Mouse (Mus musculus) left cerebral cortex, postnatal 25 days (tissue): ENCODE measurements around the gene Ppp4r3a. TPM values are rescaled to one million over a fixed set of nuclear protein-coding genes. Genes with fewer than 3 reads are reported as not detected.

ENCODE experiments used
- DNase-seq, 2 experiments: peaks; one replicate each; pipeline ENCODE4 v3.0.0; 2022; ENCODE audit warnings: low spot score in 2 of 2, mixed read lengths in 1 of 2
- intact Hi-C: fragments of 180-260 bp; cut with DNase I; formaldehyde crosslinking; loops from one replicate; pipeline ENCODE4 v1.15.1; 2025
- total RNA-seq, 2 experiments: library from RNA; stranded (reverse); gene quantifications; 2 replicates each; pipeline ENCODE4 v1.2.3; 2021

The Ppp4r3a gene
- total RNA-seq, 2 experiments from 2014 or later = 39.1 to 43.4 TPM

GRCm38 (mm10) chr12:101039956-101040355 lies 43.5 kb downstream of the Ppp4r3a start:
- no peak for DNase-seq
- intact Hi-C loops = no loop called here

GRCm38 (mm10) chr12:101028954-101029731 lies 54.4 kb downstream of the Ppp4r3a start, which contains the start of gene Ccdc88c:
Gene Ccdc88c, minus strand, starts transcription at chr12:101029056.
- peak; percentile 82 to 84 for DNase-seq
- intact Hi-C loops = loop anchor here (1.0 to 10.0 kb wide), 5 partner anchors 40 to 174 kb away; no protein-coding TSS in a partner anchor

- intact Hi-C loops = loop anchor here (2.0 to 10.0 kb wide), 2 partner anchors 40 to 174 kb away; no protein-coding TSS in a partner anchor
- DNase-seq = peak in 1 of 2 experiments; percentile 26
Measured at GRCm38 (mm10) chr12:101028247-101028953, 55.1 kb downstream of the Ppp4r3a start.

GRCm38 (mm10) chr12:101027451-101028246 lies 55.9 kb downstream of the Ppp4r3a start:
- intact Hi-C loops = loop anchor here (2.0 to 10.0 kb wide), 2 partner anchors 39 to 173 kb away; no protein-coding TSS in a partner anchor
- DNase-seq = peak; percentile 30 to 76

- intact Hi-C loops = loop anchor here (10.0 kb wide), 1 partner anchor 172 kb away; no protein-coding TSS in a partner anchor
- DNase-seq = peak in 1 of 2 experiments; percentile 68
Measured at GRCm38 (mm10) chr12:101026946-101027345, 56.6 kb downstream of the Ppp4r3a start.

- intact Hi-C loops = loop anchor here (10.0 kb wide), 1 partner anchor 172 kb away; no protein-coding TSS in a partner anchor
- DNase-seq = no peak
Measured at GRCm38 (mm10) chr12:101026518-101026917, 57.0 kb downstream of the Ppp4r3a start.

- intact Hi-C loops = loop anchor here (10.0 kb wide), 1 partner anchor 171 kb away; no protein-coding TSS in a partner anchor
Measured at GRCm38 (mm10) chr12:101026025-101026424, 57.5 kb downstream of the Ppp4r3a start.

GRCm38 (mm10) chr12:101025379-101025778 lies 58.1 kb downstream of the Ppp4r3a start:
- intact Hi-C loops = loop anchor here (10.0 kb wide), 1 partner anchor 171 kb away; no protein-coding TSS in a partner anchor
- no peak for DNase-seq

More at GRCm38 (mm10) chr12:101026025-101026424, 57.5 kb downstream of the Ppp4r3a start:
- no peak for DNase-seq

- intact Hi-C loops = loop anchor here (10.0 kb wide), 1 partner anchor 170 kb away; no protein-coding TSS in a partner anchor
- DNase-seq = no peak
Measured at GRCm38 (mm10) chr12:101024824-101025223, 58.7 kb downstream of the Ppp4r3a start.

- intact Hi-C loops = loop anchor here (10.0 kb wide), 1 partner anchor 168 kb away; no protein-coding TSS in a partner anchor
- no peak for DNase-seq
Measured at GRCm38 (mm10) chr12:101023143-101023542, 60.4 kb downstream of the Ppp4r3a start.

- intact Hi-C loops = loop anchor here (10.0 kb wide), 1 partner anchor 168 kb away; no protein-coding TSS in a partner anchor
- no peak for DNase-seq
Measured at GRCm38 (mm10) chr12:101022353-101022752, 61.1 kb downstream of the Ppp4r3a start.

- no peak for DNase-seq
- intact Hi-C loops = loop anchor here (10.0 kb wide), 1 partner anchor 167 kb away; no protein-coding TSS in a partner anchor
Measured at GRCm38 (mm10) chr12:101021484-101022226, 61.8 kb downstream of the Ppp4r3a start.

GRCm38 (mm10) chr12:101020210-101021015 lies 63.1 kb downstream of the Ppp4r3a start:
- intact Hi-C loops = loop anchor here (10.0 kb wide), 1 partner anchor 166 kb away; no protein-coding TSS in a partner anchor
- DNase-seq = no peak

GRCm38 (mm10) chr12:101019443-101019842 lies 64.1 kb downstream of the Ppp4r3a start:
- intact Hi-C loops = no loop called here
- DNase-seq = no peak

GRCm38 (mm10) chr12:101019031-101019430 lies 64.5 kb downstream of the Ppp4r3a start:
- no peak for DNase-seq
- intact Hi-C loops = no loop called here

GRCm38 (mm10) chr12:101017971-101018371 lies 65.5 kb downstream of the Ppp4r3a start:
- intact Hi-C loops = no loop called here
- no peak for DNase-seq

- no peak for DNase-seq
- intact Hi-C loops = no loop called here
Measured at GRCm38 (mm10) chr12:101016412-101016928, 67.0 kb downstream of the Ppp4r3a start.
